Mouse (Mus musculus): ENCODE measurements around the gene E2f3.

E2f3 gene

DNA sequence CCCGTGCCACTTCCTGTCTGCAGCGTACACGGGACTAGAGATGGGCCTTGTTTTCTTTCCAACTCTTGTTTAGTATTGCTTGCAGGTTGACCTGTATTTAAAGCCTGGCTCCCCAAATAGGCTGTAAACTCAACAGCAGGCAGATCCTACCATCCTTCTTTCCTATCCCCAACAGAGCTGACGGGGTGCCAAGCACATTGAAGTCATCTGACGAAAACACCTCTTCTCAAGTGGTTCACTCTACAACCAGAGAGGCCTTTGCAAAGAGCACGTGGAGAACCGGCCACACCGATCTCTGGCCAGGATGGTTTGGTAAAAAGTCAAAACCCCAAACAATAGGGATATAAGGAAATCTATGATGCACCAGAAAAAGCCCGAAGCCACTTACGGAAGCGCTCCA, 8.5 kb downstream of the E2f3 start:
- DNase-seq = no peak

DNA sequence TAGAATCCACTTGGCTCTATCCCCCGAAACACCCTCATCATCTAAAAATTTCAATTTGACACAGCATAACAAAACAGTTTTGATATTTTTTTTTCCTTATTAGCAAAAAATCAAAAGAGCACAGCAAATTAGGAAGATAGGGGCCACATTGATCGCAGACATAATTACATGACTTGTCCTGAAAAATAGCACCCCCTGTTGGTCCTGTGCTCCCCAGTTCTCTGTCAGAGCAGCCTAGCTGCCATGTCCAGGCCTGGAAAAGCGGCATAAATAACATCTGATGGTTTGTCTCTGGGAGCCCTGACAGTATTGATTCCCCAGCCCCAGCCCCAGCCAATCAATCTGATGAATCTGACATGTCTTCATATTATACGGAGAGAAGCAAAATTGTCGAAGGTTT, 11.8 kb downstream of the E2f3 start:
- no peak for DNase-seq

DNA sequence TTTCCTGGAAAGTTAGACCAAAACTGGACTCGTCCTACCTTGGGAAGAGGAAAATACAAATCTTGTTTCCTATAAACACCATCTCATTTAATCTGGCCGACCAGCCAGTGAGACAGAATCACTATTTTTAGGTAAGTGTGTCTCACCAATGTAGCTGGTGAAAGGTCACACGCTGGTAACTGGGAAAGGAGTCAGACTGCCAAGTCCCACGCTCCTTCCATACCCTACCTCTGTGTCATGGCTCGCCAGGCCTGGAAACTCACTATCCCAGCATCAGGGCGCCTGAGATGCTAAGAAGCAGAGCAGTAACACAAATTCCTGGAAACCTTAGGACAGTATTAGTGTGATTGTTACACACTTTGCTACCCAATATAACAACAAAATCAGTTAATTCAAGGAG, 12.3 kb downstream of the E2f3 start:
- DNase-seq = no peak

- DNase-seq = no peak
Observed at GRCm38 (mm10) chr13:29970333-29970732, 15.5 kb downstream of the E2f3 start.

DNA sequence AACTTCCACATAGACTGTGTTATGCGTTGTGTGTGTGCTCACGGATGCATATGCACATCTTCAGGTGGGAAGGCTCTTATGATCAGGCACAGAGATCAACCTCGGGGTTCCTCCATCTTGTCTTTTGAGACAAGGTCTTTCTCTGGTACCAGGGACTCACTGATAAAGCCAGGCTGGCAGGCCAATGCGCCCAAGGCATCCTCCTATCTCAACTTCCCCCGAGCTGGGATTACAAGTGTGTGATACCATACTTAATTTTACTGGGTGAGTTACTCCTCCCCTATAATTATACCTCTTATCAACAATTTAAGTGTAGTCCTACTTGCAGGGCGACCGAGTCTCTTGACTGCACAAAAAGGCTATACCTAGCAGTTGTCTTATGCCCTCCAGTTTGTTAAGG, 17.2 kb downstream of the E2f3 start:
- no peak for DNase-seq

- DNase-seq = no peak
Observed at GRCm38 (mm10) chr13:29967367-29967766, 18.5 kb downstream of the E2f3 start.

DNA sequence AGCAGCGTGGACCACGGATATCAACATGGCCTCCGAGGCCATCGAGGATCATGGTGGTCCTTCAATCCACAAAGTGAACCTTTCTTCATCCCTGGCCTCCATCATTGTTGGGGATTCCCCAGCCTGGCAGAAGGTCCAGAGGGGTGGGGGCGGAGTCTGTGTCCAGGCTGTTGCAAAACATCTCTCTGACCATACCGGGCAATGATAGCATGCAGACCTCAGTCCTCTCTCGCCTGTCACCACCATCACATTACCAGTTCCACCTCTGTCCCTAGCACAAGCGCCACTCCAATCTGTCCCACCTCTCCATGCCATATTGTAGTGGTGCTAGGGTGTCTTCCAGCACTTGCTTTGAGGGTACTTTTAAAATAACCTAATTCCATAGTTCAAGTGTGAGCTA, 18.9 kb downstream of the E2f3 start:
- DNase-seq = no peak

DNA sequence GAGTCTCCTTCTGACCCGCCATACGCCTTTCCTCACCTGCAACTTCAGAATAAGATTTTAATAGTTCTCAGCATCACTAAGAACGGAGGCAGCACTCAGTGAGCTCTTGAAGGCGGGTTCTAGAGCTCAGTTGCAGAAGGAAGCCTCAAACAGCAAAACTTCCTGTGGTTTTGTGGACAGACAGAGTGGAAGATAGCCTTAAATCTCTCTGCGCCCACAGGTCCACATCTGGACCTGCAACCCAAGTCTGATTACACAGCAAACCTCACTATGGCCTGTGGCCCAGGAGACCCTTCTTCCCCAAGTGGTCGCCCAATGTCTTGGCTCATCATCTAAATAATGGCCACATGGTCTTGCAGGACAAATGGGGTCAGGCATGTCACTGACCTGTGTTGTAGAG, 21.8 kb downstream of the E2f3 start:
- no peak for DNase-seq

- DNase-seq = no peak
Observed at GRCm38 (mm10) chr13:29960416-29960815, 25.4 kb downstream of the E2f3 start.

DNA sequence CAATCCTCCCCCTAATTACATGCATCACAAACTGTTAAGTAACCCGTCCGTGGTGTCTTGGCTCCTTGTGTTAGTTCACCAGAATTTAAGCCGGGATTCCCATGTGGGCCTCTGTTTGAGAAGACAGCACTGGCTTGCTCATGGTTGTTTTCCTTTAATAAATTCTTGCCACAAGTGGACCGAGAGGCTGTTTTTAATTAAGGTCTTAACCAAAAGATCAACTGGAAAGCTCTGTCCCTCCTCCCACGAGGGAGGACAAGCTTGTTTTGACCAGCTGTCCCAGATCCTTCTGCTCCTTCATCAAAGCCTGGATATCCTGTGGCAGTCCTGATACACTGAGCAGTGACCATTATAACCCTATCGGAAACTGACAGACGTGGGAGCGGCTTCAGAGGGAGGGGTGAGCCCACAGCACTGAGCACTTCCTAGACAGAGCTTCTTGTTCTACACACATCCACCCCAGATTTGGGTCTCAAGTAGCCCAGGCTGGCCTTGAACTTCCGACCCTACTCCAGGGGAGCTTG, 28.1 kb downstream of the E2f3 start:
- no peak for DNase-seq

DNA sequence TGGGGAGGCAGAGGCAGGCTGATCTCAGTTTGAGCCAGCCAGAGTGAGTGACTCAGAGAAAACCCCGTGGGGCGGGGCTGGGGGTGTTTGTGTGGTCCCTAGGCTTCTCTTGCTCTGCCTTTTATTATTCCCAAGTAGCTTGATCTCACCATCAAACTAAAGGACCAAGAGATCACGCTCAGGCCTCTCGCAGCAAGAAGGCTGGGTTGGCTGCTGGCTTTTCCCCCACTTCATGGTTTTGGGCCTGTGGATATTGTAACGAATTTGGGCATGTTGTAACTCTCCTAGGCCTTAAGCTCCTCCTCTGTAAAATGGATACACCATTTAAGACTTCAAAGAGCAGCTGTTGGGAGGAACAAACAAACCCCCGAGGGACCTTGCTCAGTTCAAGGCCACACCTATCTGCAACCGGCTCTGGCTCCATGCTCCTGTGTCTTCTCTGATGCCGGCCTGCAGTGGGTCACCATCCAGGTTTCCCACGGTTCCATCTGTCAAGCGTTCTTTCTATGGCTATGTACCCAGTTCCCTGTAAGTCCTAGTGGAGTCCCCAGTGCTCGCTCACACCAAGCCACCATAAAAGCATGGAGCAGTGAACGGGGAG, 28.9 kb downstream of the E2f3 start:
- DNase-seq = no peak

GRCm38 (mm10) chr13:29955296-29955695, 30.6 kb downstream of the E2f3 start:
- DNase-seq = no peak

GRCm38 (mm10) chr13:29954741-29955140, 31.1 kb downstream of the E2f3 start:
- DNase-seq = no peak

GRCm38 (mm10) chr13:29953417-29954045, 32.3 kb downstream of the E2f3 start:
- DNase-seq = no peak

GRCm38 (mm10) chr13:29946045-29946444, 39.8 kb downstream of the E2f3 start:
- no peak for DNase-seq

DNA sequence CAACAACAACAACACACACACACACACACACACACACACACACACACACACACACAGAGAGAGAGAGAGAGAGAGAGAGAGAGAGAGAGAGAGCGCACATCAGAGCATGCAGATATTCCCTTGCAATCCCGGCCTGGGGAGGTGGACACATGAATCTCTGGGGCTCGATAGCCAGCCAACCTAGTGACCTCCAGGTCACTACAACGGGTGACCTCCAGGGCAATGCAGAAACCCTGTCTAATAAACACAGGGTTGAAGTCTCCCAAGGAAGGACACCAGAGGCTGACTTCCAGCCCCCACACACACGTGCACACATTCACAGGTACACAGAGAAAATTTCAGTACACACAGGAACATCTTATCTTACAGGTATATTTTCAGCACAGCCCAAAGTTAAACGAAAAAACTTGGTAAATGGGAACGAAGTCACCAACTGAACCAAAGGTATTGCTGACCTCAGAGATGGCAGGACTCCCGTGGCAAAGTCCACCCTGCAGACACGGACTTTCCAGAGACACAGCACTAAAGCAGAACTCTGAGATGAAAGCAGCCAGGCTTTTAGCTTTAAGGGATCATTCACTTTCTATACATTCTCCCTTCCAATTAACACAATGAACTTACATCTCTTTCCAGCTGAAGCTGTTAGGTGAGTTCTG, 40.8 kb downstream of the E2f3 start:
- no peak for DNase-seq

DNA sequence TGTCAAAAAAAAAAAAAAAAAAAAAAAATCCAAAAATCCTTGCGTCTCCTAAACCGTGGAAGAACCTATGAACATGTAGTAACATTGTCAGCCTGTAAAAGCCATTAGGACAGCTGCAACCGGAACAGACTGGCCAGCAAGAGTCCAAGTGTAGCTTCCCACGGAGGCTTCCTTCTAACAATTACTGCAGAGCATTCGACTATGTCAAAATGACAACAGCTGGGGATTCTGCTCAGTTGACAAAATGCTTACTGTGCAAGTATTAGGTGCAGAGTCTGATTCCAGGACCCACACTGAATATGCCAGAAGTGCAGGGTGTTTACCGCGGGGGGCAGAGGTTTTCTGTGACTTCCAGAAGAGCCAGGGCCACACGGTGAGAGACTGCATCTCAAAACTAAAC, 41.4 kb downstream of the E2f3 start:
- no peak for DNase-seq

DNA sequence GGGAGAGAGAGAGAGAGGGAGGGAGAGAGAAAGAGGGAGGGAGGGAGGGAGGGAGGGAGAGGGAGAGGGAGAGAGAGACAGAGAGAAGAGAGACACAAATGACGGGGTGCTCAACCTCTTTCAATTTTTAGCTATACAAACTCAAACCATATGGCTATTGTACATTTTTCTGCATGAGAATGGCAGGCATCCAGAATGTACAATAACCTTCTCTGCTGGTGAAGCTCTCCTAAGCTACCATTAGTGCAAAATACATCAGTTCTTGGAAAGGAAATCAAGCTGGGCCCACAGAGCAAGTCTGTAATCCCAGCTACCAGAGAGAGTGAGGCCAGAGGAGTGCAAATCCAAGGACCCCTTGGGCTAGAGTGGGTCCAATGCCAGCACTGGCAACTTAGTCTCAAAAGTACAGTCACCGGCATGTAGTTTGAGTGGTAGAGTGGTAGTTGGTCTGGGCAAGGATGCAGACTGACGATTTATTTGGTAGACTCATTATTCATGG, 42.3 kb downstream of the E2f3 start:
- DNase-seq = no peak

DNA sequence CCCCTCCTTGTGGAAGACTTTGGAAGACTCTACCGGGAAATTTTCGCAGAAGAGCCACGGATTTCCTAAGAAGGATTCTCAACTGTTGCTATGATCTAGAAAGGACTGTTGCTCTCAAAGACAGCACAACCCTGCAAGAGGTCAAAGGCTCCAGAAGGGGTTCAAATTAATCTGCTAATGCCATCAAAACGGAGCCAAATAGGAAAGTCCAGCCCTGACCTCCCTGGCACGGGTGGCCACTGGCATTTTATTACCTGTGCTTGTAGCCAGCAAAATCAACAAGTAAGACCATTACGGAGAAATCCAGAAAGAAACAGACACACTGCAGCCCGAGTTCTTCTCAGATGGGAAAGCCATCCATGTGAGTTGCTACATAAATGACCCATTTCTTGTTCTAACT, 45.8 kb downstream of the E2f3 start:
- no peak for DNase-seq

DNA sequence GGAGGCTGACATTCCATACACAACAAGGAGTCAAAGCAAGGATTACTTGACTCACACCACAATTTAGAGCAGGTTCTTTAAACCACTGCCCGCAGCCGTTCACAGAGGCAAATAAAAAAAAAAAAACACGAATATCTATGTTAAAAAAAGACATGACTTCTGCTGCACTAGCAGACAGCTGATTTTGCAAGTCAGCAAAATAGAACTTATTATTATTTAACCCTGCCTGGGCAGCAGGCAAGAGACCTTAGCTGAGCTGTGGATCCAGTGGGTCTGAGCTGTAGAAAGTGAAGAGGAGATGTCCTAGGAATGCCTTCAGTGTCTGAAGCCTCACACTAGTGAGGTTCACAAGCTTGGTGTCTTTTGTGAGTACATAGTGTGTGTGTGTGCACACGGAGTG, 46.5 kb downstream of the E2f3 start:
- no peak for DNase-seq

- DNase-seq = no peak
Observed at GRCm38 (mm10) chr13:29938776-29939175, 47.1 kb downstream of the E2f3 start.

GRCm38 (mm10) chr13:29926168-29926567, 59.7 kb downstream of the E2f3 start:
- no peak for DNase-seq

DNA sequence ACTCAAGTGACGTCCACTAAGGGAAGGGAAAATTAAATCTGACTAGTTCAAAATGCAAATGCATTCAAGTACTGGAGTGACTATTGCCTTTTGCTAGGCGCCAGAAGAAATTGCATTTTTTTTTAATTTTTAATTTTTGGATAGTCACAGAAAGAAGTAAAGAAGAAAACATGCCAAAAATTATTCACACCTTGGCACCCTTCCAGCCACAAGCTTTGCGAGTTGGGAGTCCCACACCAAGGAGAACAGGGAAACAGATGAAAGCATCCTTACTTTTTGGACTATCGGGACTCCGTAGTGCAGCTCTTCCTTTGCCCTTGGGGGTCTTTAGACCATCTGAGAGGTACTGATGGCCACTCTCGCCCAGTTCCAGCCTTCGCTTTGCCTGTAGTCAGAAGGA, 66.0 kb downstream of the E2f3 start:
- no peak for DNase-seq

GRCm38 (mm10) chr13:29916561-29916960, 69.3 kb downstream of the E2f3 start:
- DNase-seq = no peak

Measured in thymus, adult 18-20 months (tissue).